Mouse (Mus musculus) intestine, postnatal 0 days (tissue): ENCODE results near the gene H1f0. TPM values are rescaled to one million over a fixed set of nuclear protein-coding genes. Genes with fewer than 3 reads are reported as not detected.

ENCODE experiments used
- ATAC-seq: fragments of 200-750 bp; cut with Nextera tagmentation; 2 replicates; pipeline ENCODE4 v1.8.0; 2017; ENCODE audit warnings: mild to moderate bottlenecking, moderate TSS enrichment, moderate library complexity
- H3K27ac ChIP-seq: fragments of 300-500 bp; sonication (generic); 2 replicates; pipeline ENCODE4 v1.5.1; 2014; ENCODE audit warnings: mild to moderate bottlenecking, low read depth, low read length, moderate library complexity
- H3K27me3 ChIP-seq: fragments of 300-500 bp; sonication (generic); replicated peaks from 2 replicates; pipeline ENCODE4 v1.6.1; 2014; ENCODE audit warnings: low read length, mixed read lengths; ENCODE audit not compliant: control insufficient read depth, insufficient read depth
- H3K36me3 ChIP-seq: fragments of 300-500 bp; sonication (generic); 2 replicates; pipeline ENCODE4 v1.6.1; 2014; ENCODE audit warnings: mild to moderate bottlenecking, moderate library complexity; ENCODE audit not compliant: control insufficient read depth, insufficient read depth
- H3K4me1 ChIP-seq: fragments of 300-500 bp; sonication (generic); replicated peaks from 2 replicates; pipeline ENCODE4 v1.6.1; 2014; ENCODE audit warnings: antibody characterized with exemption, low read length, mixed read lengths; ENCODE audit not compliant: control insufficient read depth, insufficient read depth
- H3K4me2 ChIP-seq: fragments of 300-500 bp; sonication (generic); replicated peaks from 2 replicates; pipeline ENCODE4 v1.6.1; 2014; ENCODE audit warnings: low read depth, mild to moderate bottlenecking, moderate library complexity
- H3K4me3 ChIP-seq: fragments of 300-500 bp; sonication (generic); 2 replicates; pipeline ENCODE4 v1.5.1; 2014; ENCODE audit warnings: low read depth, low read length
- H3K9ac ChIP-seq: fragments of 300-500 bp; sonication (generic); 2 replicates; pipeline ENCODE4 v1.6.1; 2014; ENCODE audit warnings: mild to moderate bottlenecking, low read depth, low read length
- H3K9me3 ChIP-seq: fragments of 300-500 bp; sonication (generic); 2 replicates; pipeline ENCODE4 v1.6.1; 2016; ENCODE audit warnings: mixed run types; ENCODE audit not compliant: control insufficient read depth
- CTCF ChIP-seq: sonication (generic); IDR thresholded peaks from 2 replicates; pipeline ENCODE4 v1.5.1; 2016; ENCODE audit warnings: low read depth, mild to moderate bottlenecking, control low read depth, antibody characterized with exemption, moderate library complexity
- WGBS: fragments of 180-500 bp; shearing (Covaris S2); extraction: QIAGEN DNeasy Blood & Tissue Kit; methylation state at CpG from one replicate; pipeline ENCODE4 v1.1.7; 2014; 5-methylcytosine and 5-hydroxymethylcytosine counted together
- polyA plus RNA-seq: library from polyadenylated mRNA; unstranded; fragments of >200 nt; fragmentation: Nextera tagmentation; extraction: Ambion mirVana; gene quantifications from 2 replicates; pipeline ENCODE4 v1.2.1, GENCODE M21; 2015

The H1f0 gene
- polyA plus RNA-seq, 1 experiment from 2014 or later, result 319 TPM

- Histone ChIP-seq H3K4me1 (peaks cover 4% of the 10 kb centered on the region; the same call in 1 of the 2 replicates), H3K4me3 (no peak overlapping the region), H3K9me3 (no peaks in the 10 kb centered on the region), H3K36me3 (peaks cover 49% of the 10 kb centered on the region), H3K27ac (no peak overlapping the region), H3K9ac (no peak overlapping the region), H3K4me2 (peak overlapping the region; percentile 86; the same call in 1 of the 2 replicates), H3K27me3 (no peaks in the 10 kb centered on the region)
- WGBS, result 72% methylated on average over 14 of the region's 14 CpGs
- ATAC-seq, result no peak
- no peak for TF ChIP-seq CTCF
These were observed 32.8 kb downstream of the H1f0 start for GRCm38 (mm10) chr15:79060887-79061565.

GRCm38 (mm10) chr15:79062376-79063159 lies 34.3 kb downstream of the H1f0 start, which contains the start of gene Ankrd54:
Gene Ankrd54 (minus strand): TSS chr15:79062893.
- peak within 1 kb of the TSS; percentile 90 for H3K4me3 ChIP-seq
- no peaks in the 10 kb centered on the region for H3K27me3 ChIP-seq
- peak; percentile 99 for ATAC-seq
- H3K9me3 ChIP-seq, result no peaks in the 10 kb centered on the region
- peak within 1 kb of the TSS; percentile 87 for H3K9ac ChIP-seq
- peaks cover 33% of the 10 kb centered on the region for H3K36me3 ChIP-seq
- H3K4me1 ChIP-seq, result peaks cover 4% of the 10 kb centered on the region; the same call in 1 of the 2 replicates
- under 1% methylated on average over 79 of the region's 80 CpGs for WGBS
- H3K4me2 ChIP-seq, result peak within 1 kb of the TSS; percentile 86
- no peak for TF ChIP-seq CTCF
- peak within 1 kb of the TSS; percentile 83 for H3K27ac ChIP-seq

GRCm38 (mm10) chr15:79063160-79063740 lies 35.0 kb downstream of the H1f0 start:
- peak overlapping the region; percentile 54 for H3K4me2 ChIP-seq
- H3K27me3 ChIP-seq, result no peaks in the 10 kb centered on the region
- no peaks in the 10 kb centered on the region for H3K9me3 ChIP-seq
- peaks cover 27% of the 10 kb centered on the region for H3K36me3 ChIP-seq
- peaks cover 9% of the 10 kb centered on the region for H3K4me1 ChIP-seq
- no peak for TF ChIP-seq CTCF
- WGBS, result 7% methylated on average over 14 of the region's 14 CpGs
- H3K9ac ChIP-seq, result no peak overlapping the region
- no peak overlapping the region for H3K27ac ChIP-seq
- ATAC-seq, result no peak
- peak overlapping the region; percentile 9; the same call in 1 of the 2 replicates for H3K4me3 ChIP-seq

DNA sequence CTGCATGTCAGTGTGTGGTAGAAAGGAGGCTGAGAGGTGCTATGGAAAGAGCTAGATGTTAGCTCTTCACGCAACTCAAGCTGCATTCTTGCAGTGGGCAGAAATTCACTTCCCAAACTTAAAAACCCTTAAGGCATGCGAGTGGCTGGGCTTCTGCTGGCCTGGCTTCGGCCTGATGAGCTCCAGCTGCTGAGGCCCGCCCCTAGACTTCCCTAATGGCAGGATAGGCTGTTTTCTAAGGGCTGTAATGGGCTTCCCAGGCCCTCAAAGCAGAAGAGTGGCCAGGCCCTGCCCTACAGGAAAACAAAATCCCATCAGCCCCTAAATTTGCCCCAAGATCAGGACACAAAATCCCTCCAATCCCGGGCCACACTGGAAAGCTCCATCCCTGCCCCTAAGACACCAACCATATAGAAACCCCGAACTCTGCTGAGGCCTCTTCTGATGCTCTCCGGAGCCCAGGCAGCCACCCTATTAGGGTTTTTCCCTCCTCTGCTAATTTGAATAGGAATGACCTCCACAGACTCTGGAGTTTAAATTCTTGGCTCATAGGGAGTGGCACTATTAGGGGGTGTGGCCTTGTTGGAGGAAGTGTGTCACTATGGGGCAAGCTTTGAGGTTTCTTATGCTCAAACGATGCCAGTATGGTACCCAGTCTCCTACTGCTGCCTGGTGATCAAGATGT lies 37.0 kb downstream of the H1f0 start:
- WGBS, result 48% methylated on average over 8 of the region's 8 CpGs
- no peak for ATAC-seq

DNA sequence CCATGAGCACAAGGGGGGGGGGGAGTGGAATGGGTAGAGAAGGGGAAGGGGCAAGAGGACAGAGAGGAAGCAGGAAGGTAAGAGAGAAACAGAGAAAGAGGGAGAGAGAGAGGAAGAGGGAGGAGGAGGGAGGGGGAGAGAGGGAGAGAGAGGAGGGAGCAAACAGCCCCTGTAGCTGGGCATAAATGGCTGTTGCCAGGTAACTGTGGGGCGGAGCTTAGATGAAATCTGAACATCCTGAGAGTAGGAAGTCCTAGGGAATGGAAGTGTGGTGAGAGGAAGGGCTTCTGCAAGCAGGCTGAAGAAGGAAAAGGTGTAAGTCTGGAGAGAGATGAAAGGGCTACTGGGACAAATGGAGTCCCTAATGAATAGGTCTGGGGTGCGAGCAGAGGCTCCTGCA lies 38.0 kb downstream of the H1f0 start:
- Histone ChIP-seq H3K27ac (no peak overlapping the region), H3K9me3 (no peaks in the 10 kb centered on the region), H3K36me3 (no peaks in the 10 kb centered on the region), H3K27me3 (no peaks in the 10 kb centered on the region), H3K4me3 (no peak overlapping the region), H3K4me1 (peaks cover 9% of the 10 kb centered on the region), H3K9ac (no peak overlapping the region), H3K4me2 (no peak overlapping the region)
- 53% methylated on average over 2 of the region's 2 CpGs for WGBS
- no peak for TF ChIP-seq CTCF
- ATAC-seq, result no peak

More for the DNA sequence above, 37.0 kb downstream of the H1f0 start:
- Histone ChIP-seq H3K27me3 (no peaks in the 10 kb centered on the region), H3K36me3 (peaks cover 7% of the 10 kb centered on the region), H3K4me2 (no peak overlapping the region), H3K27ac (no peak overlapping the region), H3K9me3 (no peaks in the 10 kb centered on the region), H3K9ac (no peak overlapping the region), H3K4me1 (peaks cover 9% of the 10 kb centered on the region), H3K4me3 (no peak overlapping the region)
- no peak for TF ChIP-seq CTCF
